Mouse (Mus musculus): ENCODE measurements around the gene Rnft2. TPM values are rescaled to one million over a fixed set of nuclear protein-coding genes. Genes with fewer than 3 reads are reported as not detected.
A peak's percentile ranks its signal among the peaks of the same experiment; 100 is the strongest.

Rnft2 gene
- total RNA-seq, 2 experiments from 2014 or later: not detected

DNA sequence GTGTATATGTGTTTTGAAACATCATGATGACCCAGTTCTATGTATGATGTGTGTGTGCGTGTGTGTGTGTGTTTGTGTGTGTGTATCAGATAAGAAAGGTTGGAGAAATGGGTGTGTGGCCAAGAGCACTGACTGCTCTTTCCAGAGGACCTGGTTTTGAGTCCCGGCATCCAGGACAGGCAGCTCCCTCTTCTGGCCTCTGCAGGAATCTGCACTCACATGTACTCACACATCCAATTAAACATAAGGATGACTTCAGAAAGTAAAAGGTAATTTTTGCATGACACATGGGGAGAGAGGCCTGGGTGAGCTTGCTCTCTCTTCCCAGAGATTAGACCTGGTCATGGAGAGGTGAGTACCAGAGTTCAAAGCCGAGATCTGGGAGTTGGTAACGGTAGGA lies 12.1 kb upstream of the Rnft2 start:
- ATAC-seq (replicated peaks; ENCODE audit: low FRiP score, poor library complexity, severe bottlenecking): no peak

DNA sequence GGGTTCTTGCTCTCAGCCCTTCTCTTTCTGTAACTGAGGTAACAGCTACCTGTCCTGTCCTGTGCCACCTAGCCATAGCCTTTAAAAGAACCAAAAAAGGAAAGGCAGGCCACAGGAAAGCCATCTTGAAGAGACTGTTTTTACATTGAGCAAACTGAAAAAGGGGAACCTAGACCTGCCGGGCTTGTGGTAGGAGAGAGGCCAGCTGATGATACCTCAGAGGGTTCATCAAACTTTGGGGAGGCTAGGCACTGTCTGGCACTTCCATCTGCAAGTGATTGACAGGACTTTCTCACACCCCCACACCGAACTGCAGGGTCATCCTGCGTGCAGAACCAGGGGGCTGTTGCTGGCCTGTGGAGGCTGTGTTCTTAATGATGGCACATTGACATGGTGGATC lies 8.6 kb upstream of the Rnft2 start:
- no peak for ATAC-seq (replicated peaks; ENCODE audit: low FRiP score, poor library complexity, severe bottlenecking)

DNA sequence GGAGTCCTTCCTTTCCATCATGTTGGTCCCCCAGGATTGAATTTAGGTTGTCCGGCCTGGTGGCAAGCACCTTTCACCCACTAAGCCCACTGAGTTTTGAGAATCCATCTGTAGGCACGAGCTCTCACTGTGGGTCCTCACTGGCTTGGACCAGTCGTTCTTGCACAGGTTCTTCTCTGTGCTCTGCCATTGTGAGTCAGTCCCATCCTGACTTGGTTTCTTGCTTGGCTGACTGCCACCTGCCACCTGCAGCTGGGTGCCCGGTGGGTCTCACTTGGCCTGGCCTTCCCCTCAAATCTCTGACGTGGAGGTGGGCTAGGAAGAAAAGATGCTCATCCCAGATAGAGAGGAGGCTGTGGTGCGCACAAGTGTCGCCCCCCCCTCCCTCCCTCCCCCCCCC lies 6.1 kb upstream of the Rnft2 start:
- no peak for ATAC-seq (replicated peaks; ENCODE audit: low FRiP score, poor library complexity, severe bottlenecking)

DNA sequence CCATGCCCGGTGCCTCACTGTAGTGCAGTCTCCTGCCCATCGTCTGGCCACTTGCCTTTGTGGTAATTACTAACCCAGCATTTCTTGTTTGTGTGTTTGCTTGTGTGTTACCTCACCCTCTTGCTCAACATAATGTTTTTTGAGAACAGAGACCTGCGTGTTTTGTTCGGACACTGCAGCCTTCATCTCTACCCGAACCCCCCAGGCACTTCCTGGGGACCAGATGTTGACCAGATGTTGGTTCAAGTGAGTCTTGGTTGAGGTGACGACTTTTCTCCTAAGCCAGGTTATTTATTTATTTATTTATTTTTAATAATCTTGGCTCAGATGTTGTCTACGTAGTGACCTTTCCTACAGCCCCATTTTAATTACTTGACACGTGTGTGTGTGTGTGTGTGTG lies 2.5 kb upstream of the Rnft2 start:
- no peak for ATAC-seq (replicated peaks; ENCODE audit: low FRiP score, poor library complexity, severe bottlenecking)

DNA sequence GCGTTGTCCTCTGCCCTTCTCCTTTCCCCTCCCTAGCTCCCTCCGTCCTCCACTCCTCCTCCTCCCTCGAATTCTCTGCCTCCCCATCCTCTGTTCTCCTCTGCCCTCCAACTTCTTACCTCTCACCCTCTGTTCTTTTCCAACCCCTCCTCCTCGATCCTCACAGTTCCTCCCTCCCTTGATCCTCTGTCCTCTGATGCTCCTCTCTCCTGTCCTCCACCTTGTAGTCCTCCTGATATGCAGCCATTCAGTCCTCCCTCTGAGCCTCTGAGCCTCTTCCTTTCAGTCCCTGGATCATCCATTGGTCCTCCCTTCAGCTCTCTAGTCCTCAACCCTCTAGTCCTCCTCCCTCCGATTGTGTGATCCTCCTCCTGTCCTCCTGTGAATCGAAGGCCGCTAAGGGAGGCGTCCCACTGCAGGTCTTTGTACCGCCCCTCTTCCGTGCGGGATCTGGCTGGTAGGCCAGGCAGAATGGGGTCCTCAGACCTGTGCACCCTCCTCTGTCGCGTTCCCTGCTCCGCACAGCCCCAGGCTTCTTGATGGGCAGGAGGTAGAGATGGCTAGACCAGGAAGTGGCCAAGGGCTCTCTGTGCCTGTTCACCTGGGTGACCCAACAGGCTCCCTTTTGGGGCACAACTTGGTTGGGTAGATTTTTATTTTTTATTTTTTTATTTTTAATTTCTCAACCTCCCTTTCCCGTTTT lies 841 bp upstream of the Rnft2 start:
- ATAC-seq (replicated peaks; ENCODE audit: low FRiP score, poor library complexity, severe bottlenecking): no peak

DNA sequence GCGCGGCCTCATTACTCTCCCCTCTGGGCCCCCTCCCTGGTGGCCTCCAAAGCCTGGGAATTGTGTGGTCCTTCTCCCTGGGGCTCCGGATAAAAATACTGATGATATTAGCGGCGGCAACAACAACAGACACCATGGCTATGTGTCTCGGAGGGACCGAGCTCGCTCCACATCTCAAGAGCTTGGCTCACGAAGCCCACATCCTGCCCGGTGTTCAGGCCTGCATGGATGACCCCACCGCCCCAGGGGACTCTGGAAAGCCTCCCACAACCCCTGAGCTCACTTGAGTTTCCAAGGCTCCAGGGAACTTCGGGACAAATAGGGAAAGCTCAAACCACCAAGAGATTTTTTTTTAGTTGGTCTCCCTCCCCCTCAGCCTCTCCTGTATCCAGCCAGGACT lies 5.2 kb downstream of the Rnft2 start:
- no peak for ATAC-seq (replicated peaks; ENCODE audit: low FRiP score, poor library complexity, severe bottlenecking)

DNA sequence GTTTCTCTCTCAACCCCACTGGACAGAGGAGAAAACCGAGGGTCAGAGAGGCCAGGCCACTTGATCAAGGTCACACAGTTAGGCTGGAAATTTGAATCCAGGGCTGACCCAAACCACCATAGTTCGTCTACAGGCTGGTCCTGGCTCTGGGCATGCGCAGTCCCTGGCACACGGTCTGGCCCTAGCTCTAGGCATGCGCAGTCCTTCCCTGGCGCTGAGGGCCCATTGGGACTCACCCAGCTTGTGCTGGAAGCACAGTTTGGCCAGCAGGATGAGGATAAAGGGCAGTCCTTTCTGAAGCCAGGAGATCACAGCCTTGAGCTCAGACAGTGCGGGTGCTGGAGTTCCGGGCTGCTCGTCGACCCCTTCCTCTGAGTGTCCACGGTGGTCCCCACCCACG lies 8.0 kb downstream of the Rnft2 start:
- no peak for ATAC-seq (replicated peaks; ENCODE audit: low FRiP score, poor library complexity, severe bottlenecking)

DNA sequence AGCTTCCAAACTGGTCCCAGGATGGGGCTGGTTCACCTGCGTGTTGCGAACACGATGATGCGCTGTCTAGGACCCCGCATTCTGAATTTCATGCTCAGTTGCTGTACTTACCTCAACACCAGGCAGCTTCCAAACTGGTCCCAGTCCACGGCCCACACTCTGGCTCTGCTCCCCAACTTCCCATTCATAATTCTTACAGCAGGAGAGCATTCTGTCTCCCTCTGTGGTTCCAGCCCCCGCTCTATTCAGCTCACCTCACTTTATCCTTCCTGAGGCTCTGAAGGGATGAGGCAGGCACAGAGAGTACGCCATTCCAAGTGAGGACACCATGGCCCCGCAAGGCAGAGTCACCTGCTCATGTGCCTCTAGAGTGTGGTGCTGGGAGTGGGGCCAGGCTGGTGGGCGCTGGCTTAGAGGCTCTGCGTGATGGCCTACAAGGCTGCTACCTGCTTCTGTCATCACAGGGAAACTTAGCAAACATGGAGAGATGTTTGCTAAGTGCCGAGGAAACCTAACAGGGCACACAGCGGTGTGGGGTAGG lies 14.8 kb downstream of the Rnft2 start:
- ATAC-seq (replicated peaks; ENCODE audit: low FRiP score, poor library complexity, severe bottlenecking): no peak

DNA sequence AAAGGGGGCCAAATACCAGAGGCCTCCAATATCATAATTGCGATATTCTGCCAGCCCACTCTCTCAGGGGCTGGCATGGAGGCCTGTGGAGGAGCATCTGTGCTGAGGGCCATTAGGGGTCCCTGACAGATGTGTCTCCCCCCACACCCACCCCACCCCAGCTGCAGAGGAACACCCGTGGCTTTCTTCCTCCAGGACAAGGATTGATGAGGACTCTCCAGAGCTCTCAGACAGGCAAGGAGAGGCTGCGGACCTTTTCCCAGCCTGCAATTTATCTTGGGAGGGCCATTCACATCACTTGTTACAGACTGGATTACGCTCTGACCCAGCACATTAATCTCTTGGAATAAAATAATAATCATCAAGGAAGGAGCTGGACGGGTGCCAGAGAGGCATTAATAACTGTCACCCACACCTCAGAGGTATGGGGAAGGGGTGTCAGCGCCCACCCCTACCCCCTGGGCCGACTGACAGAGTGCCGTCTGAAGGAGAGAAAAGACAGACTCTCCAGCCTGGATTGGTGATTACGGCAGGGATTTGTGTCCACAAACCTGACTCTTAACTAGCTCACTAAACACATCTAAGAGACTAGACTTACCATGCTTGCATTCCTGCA lies 21.7 kb downstream of the Rnft2 start:
- no peak for ATAC-seq (replicated peaks; ENCODE audit: low FRiP score, poor library complexity, severe bottlenecking)

DNA sequence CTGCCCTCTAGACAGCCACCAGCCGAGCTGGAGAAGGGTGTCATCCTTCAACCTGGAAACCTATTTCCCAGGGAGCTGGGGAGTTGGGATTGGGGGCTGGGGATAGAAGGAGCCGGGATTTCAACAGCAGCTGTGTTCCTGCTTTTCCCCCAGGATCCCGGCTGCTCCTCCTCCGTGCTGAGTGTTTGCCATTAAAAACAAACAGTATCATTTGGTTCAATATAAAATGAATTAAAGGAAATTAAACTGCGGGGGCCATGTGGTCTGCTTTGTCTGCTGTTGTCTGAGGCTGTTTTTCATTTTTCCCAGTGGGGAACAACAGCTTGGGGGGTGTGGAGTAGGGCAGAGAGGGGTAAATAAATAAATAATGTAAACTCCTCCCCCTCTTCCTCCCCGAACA lies 27.5 kb downstream of the Rnft2 start:
- ATAC-seq (replicated peaks; ENCODE audit: low FRiP score, poor library complexity, severe bottlenecking): no peak

DNA sequence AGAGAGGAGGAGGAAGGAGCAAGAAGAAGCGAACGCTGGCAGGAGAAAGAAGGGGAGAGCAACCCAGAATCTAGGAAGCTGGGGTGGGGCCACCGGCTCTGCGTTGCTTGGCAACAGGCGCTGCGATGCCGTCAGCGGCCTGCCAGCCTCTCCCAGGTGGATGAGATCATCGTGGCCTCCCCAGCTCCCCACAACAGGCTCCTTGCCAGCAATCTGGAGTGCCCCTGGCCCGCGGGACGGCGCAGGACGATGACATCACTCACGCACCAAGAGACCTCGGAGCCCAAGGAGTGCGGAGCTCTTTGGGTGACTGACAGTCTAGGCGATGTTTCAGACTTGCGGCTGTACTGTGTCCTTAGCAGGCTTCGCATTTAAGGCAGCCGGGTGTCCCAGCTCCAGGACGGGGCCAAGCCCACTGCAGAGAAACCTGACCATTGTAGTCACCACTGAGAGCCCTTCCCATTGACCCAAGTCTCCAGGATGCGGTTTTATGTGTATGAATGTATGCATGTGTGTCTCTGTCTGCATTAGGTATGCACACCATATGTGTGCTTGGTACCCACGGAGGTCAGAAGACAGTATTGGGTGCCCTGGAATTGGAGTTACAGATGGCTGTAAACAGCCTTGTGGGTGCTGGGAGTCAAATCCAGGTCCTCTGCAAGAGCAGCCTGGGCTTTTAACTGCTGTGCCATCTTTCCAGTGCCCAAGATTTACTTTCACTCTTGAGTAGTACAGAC lies 30.3 kb downstream of the Rnft2 start:
- ATAC-seq (replicated peaks; ENCODE audit: low FRiP score, poor library complexity, severe bottlenecking): 0 out of 2 replicates have a peak, but pooled peaks have one; percentile 19

DNA sequence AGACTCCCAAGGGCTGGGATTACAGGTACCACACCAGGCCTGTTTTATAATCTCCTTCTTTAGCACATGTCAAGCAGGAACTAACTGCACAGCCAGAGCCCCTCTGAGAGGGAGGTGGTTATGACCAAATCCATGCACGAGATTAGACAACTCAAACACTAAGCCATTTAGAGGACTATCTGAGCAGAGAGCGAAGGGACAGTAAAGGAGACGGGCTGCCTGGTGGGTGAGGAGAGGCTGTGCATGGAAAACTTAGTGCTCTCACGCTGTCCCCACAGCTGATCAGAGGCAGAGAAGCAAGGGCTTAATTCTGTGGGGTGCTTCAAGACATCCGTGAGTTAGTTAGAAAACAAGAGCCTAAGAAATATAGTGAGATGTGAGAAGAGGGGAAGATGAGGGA lies 30.9 kb downstream of the Rnft2 start:
- no peak for ATAC-seq (replicated peaks; ENCODE audit: low FRiP score, poor library complexity, severe bottlenecking)

DNA sequence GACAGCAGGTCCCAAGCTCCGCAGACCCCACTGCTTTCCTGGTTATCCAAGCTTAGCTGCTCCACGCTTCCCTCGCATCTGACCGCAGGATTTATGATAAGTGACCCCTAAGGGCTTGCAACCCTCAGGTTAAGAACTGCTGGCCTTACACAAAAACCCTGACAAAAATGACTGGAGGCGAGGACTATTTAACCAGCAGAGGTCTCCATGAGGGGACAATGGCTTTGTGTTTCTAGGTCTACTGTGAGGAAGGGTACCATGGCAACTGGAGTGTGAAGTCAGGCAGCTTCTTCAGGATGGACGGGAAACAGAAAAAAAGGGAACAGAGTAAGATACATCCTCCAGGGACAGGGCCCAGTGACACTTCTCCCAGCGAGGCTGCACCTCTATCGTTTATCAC lies 39.1 kb downstream of the Rnft2 start:
- no peak for ATAC-seq (replicated peaks; ENCODE audit: low FRiP score, poor library complexity, severe bottlenecking)

DNA sequence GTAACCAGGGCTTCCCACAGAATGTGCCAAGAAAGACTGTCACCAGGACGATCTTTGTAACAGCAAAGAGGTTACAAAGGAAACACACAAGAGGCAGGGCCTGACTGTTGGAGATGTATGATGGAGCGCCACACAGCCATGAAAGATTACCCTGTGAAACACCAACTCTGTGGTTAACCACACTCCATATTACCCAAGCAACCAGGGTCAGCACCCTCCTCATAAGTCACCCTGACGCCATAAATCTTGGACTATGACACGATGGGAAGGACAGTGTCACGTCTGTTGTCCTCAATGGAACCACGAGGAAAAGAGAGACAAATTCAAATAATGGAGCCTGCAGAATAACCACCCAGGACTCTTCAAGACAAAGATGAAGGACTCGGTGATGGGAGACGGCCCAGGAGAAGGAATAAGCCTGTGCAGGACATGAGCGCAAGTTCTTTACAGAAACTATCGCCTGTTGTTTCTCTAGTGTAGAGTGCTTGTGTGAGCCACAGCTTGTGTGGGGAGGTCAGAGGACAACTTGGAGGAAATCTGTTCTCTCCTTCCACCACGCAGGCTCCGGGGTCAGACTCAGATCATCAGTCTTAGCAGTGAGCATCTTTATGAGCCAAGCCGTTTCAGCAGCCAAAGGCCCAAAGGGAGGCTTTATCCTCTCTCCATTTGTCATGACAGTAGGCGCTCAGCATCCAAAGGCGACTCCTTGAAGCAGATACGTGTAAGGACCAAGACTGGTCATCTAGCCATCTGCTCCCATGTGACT lies 40.1 kb downstream of the Rnft2 start:
- no peak for ATAC-seq (replicated peaks; ENCODE audit: low FRiP score, poor library complexity, severe bottlenecking)

DNA sequence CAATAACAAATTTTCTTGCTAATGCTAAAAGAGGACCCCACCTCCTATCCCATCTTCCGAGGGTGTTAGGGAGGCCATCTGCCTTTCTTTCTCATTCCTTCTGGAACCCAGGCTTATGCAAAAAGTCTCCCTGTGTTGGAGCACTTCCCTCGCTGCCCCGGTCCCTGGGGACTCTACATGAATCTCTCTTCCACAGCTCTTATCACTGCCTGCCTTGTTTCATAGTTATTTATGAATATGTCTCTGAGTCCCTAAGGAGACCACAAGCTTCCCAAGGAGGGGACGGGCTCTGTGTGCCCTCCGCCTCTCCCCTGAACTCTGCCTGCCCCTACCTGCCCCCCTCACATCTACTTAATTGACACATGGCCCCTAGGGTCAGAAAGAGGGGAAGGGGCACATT lies 45.2 kb downstream of the Rnft2 start:
- no peak for ATAC-seq (replicated peaks; ENCODE audit: low FRiP score, poor library complexity, severe bottlenecking)

DNA sequence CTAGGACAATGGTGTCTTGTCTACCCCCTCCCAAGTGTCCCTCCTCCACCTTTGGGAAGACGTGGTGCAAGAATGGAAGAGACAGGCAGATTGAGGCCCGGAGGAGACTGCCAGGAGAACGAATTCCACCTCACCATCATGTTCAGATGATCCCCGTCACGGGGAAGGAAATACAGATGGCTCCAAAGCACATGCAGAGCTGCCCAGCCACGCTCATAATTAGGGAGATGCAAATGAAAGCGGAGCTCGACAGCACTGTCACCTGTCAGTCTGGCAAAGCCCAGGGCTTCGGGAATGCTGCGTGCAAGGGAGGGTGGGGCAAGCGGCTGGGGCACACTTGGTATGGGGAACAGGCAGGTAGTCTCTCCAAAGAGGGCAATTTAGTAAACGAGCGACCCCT lies 47.5 kb downstream of the Rnft2 start:
- ATAC-seq (replicated peaks; ENCODE audit: low FRiP score, poor library complexity, severe bottlenecking): no peak

DNA sequence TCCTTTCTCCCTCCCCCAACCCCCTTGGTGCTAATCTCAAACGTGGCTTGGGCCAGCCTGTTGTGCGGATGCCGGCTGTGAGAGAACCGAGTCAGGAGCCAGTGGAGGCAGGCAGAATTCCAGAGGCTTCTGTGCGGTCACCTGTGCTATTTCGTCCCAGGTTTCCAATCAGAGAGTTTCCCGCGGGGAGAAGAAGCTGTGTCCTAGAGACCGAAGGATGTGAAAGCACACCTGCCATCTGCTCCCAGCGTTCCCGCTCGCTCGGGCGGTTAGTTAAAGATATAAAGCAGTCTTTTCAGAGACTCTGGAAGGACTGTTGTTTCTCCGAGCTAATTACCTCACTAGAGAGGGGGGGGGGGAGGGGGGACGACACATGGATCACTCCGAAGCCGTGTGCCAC lies 52.7 kb downstream of the Rnft2 start:
- ATAC-seq (replicated peaks; ENCODE audit: low FRiP score, poor library complexity, severe bottlenecking): no peak

DNA sequence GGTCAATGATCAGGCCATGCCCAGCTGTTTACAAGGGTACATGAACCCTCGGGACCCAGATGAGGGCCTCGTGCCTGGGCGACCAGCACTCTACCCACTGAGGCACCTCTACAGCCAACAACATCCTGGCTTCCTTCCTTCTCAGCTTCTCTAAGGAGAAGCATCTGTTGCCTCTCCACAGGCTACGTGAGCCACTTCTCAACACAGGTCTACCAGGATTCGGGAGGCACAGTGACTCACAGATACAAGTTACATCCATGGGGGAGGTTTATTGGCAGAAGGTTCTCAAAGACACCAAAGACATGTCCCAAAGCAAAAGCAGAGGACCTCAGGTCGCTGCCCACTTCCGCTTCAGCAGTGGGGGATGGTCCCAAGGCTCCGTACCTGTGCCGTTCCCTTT lies 54.4 kb downstream of the Rnft2 start:
- ATAC-seq (replicated peaks; ENCODE audit: low FRiP score, poor library complexity, severe bottlenecking): no peak

DNA sequence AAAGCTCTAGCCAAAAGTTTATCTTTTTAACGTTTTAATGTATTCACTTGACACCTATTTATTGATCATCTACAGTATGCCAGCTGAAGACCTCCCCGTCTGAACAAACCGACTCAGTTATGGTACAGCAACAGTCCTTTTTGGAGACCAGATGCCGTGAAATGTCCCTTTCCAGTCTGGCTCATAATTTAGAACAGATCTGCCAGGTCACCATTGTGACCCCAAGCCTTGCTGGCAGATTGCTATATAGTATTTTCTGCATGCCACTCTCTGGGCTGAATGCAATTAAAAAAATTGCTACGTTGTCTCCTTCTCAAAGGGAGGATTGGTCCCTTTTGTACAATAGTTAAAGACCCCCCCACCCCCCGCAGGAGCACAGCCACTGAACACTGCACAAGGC lies 56.6 kb downstream of the Rnft2 start:
- no peak for ATAC-seq (replicated peaks; ENCODE audit: low FRiP score, poor library complexity, severe bottlenecking)

DNA sequence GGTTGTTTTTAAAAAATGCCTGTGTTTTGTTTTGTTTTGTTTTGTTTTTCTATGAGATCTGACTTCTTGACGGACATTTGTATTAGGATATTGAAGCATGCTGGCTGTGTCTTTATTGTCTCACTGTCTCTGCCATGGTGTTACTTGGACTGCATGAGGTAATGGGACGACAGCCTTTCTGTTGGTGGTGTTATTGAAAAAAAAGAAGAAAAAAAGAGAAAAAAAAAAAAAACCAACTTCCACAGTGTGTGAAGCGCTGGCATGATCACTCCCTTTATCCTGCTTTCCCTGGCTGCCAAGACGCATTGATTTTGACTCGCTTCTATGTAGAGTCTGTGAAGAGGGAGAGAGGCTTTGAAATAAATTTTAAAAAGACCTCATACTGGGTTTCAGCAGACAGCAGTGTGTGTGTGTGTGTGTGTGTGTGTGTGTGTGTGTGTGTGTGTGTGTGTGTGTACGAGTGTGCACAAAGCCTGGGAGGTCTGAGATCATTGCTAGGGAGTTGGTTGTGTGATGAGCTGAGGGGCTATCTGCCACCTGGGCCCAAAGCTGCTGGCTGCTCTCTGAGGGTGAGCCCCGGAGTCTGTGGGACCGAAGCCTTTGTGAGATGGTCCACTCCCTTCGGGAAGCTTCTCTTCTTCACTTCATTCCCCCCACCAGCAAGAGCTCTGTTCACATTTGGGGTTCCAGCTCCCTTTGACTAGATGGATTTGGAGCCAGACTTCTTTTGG lies 57.8 kb downstream of the Rnft2 start:
- no peak for ATAC-seq (replicated peaks; ENCODE audit: low FRiP score, poor library complexity, severe bottlenecking)
